Mouse (Mus musculus) neural tube, embryonic 15.5 days (tissue): ENCODE results near the gene Htr1f. TPM values are rescaled to one million over a fixed set of nuclear protein-coding genes. Genes with fewer than 3 reads are reported as not detected.

ENCODE experiments used
- ATAC-seq: fragments of 200-750 bp; cut with Nextera tagmentation; 2 replicates; pipeline ENCODE4 v1.8.0; 2017; ENCODE audit warnings: mild to moderate bottlenecking, moderate TSS enrichment, moderate library complexity; ENCODE audit not compliant: low FRiP score
- H3K27ac ChIP-seq: fragments of 300-500 bp; sonication (generic); replicated peaks from 2 replicates; pipeline ENCODE4 v1.5.1; 2015; ENCODE audit warnings: mild to moderate bottlenecking, inconsistent platforms
- H3K27me3 ChIP-seq: fragments of 300-500 bp; sonication (generic); replicated peaks from 2 replicates; pipeline ENCODE4 v1.6.1; 2015; ENCODE audit warnings: inconsistent platforms
- H3K36me3 ChIP-seq: fragments of 300-500 bp; sonication (generic); 2 replicates; pipeline ENCODE4 v1.6.1; 2015; ENCODE audit warnings: inconsistent platforms
- H3K4me1 ChIP-seq: fragments of 300-500 bp; sonication (generic); 2 replicates; pipeline ENCODE4 v1.6.1; 2015; ENCODE audit warnings: inconsistent platforms
- H3K4me2 ChIP-seq: fragments of 300-500 bp; sonication (generic); 2 replicates; pipeline ENCODE4 v1.6.1; 2015; ENCODE audit warnings: inconsistent platforms, mild to moderate bottlenecking, moderate library complexity
- H3K4me3 ChIP-seq: fragments of 300-500 bp; sonication (generic); replicated peaks from 2 replicates; pipeline ENCODE4 v1.5.1; 2015; ENCODE audit warnings: mild to moderate bottlenecking, inconsistent platforms
- H3K9ac ChIP-seq: fragments of 300-500 bp; sonication (generic); replicated peaks from 2 replicates; pipeline ENCODE4 v1.6.1; 2015; ENCODE audit warnings: mild to moderate bottlenecking, inconsistent platforms
- H3K9me3 ChIP-seq: fragments of 300-500 bp; sonication (generic); replicated peaks from 2 replicates; pipeline ENCODE4 v1.6.1; 2016; ENCODE audit warnings: inconsistent platforms
- WGBS: fragments of 180-500 bp; shearing (Covaris S2); methylation state at CpG from one replicate; pipeline ENCODE4 v1.1.7; 2015; ENCODE audit warnings: mixed read lengths; 5-methylcytosine and 5-hydroxymethylcytosine counted together
- polyA plus RNA-seq: library from polyadenylated mRNA; unstranded; fragments of >200 nt; fragmentation: Nextera tagmentation; extraction: Ambion mirVana; gene quantifications from 2 replicates; pipeline ENCODE4 v1.2.1, GENCODE M21; 2015

Htr1f gene
- polyA plus RNA-seq, 1 experiment from 2014 or later, result 0.99 TPM

GRCm38 (mm10) chr16:65018710-65019109, 86.9 kb downstream of the Htr1f start:
- H3K4me1 ChIP-seq, result no peaks in the 10 kb centered on the region
- ATAC-seq, result no peak
- 95% methylated on average over 1 of the region's 1 CpGs for WGBS
- H3K4me3 ChIP-seq, result no peak overlapping the region
- H3K9me3 ChIP-seq, result no peaks in the 10 kb centered on the region
- H3K9ac ChIP-seq, result no peak overlapping the region
- no peak overlapping the region for H3K27ac ChIP-seq
- H3K27me3 ChIP-seq, result no peaks in the 10 kb centered on the region
- H3K36me3 ChIP-seq, result no peaks in the 10 kb centered on the region
- no peak overlapping the region for H3K4me2 ChIP-seq

- no peaks in the 10 kb centered on the region for H3K36me3 ChIP-seq
- H3K27ac ChIP-seq, result no peak overlapping the region
- no peak overlapping the region for H3K4me2 ChIP-seq
- no peaks in the 10 kb centered on the region for H3K27me3 ChIP-seq
- no peak overlapping the region for H3K4me3 ChIP-seq
- WGBS, result 44% methylated on average over 7 of the region's 7 CpGs
- H3K9ac ChIP-seq, result no peak overlapping the region
- H3K9me3 ChIP-seq, result no peaks in the 10 kb centered on the region
- no peak for ATAC-seq
- no peaks in the 10 kb centered on the region for H3K4me1 ChIP-seq
Measured at GRCm38 (mm10) chr16:65018134-65018533, 87.5 kb downstream of the Htr1f start.

GRCm38 (mm10) chr16:65017566-65017965, 88.1 kb downstream of the Htr1f start:
- no peaks in the 10 kb centered on the region for H3K27me3 ChIP-seq
- no peaks in the 10 kb centered on the region for H3K9me3 ChIP-seq
- H3K9ac ChIP-seq, result no peak overlapping the region
- no peak for ATAC-seq
- WGBS, result 81% methylated on average over 1 of the region's 1 CpGs
- no peak overlapping the region for H3K27ac ChIP-seq
- H3K4me1 ChIP-seq, result no peaks in the 10 kb centered on the region
- H3K36me3 ChIP-seq, result no peaks in the 10 kb centered on the region
- H3K4me2 ChIP-seq, result no peak overlapping the region
- H3K4me3 ChIP-seq, result no peak overlapping the region

- no peak for ATAC-seq
- H3K27ac ChIP-seq, result no peak overlapping the region
- H3K4me1 ChIP-seq, result no peaks in the 10 kb centered on the region
- H3K27me3 ChIP-seq, result no peaks in the 10 kb centered on the region
- no peaks in the 10 kb centered on the region for H3K36me3 ChIP-seq
- H3K4me2 ChIP-seq, result no peak overlapping the region
- H3K4me3 ChIP-seq, result no peak overlapping the region
- WGBS, result 86% methylated on average over 4 of the region's 4 CpGs
- H3K9me3 ChIP-seq, result no peaks in the 10 kb centered on the region
- H3K9ac ChIP-seq, result no peak overlapping the region
Measured at GRCm38 (mm10) chr16:65015241-65015640, 90.4 kb downstream of the Htr1f start.

GRCm38 (mm10) chr16:65001993-65002821, 103.4 kb downstream of the Htr1f start:
- no peak overlapping the region for H3K4me2 ChIP-seq
- H3K27me3 ChIP-seq, result no peaks in the 10 kb centered on the region
- 67% methylated on average over 6 of the region's 6 CpGs for WGBS
- no peak overlapping the region for H3K9ac ChIP-seq
- H3K27ac ChIP-seq, result no peak overlapping the region
- ATAC-seq, result no peak
- H3K4me1 ChIP-seq, result no peaks in the 10 kb centered on the region
- H3K36me3 ChIP-seq, result no peaks in the 10 kb centered on the region
- no peaks in the 10 kb centered on the region for H3K9me3 ChIP-seq
- no peak overlapping the region for H3K4me3 ChIP-seq

- Histone ChIP-seq H3K4me2 (no peak overlapping the region), H3K9ac (no peak overlapping the region), H3K27me3 (no peaks in the 10 kb centered on the region), H3K4me3 (no peak overlapping the region), H3K36me3 (no peaks in the 10 kb centered on the region), H3K9me3 (no peaks in the 10 kb centered on the region), H3K4me1 (no peaks in the 10 kb centered on the region), H3K27ac (no peak overlapping the region)
- ATAC-seq, result no peak
- WGBS, result 82% methylated on average over 3 of the region's 3 CpGs
Measured at GRCm38 (mm10) chr16:64989279-64989800, 116.3 kb downstream of the Htr1f start.

- H3K9ac ChIP-seq, result no peak overlapping the region
- no peak overlapping the region for H3K27ac ChIP-seq
- no peak overlapping the region for H3K4me3 ChIP-seq
- no peaks in the 10 kb centered on the region for H3K4me1 ChIP-seq
- no peaks in the 10 kb centered on the region for H3K27me3 ChIP-seq
- WGBS, result 95% methylated on average over 6 of the region's 6 CpGs
- H3K4me2 ChIP-seq, result no peak overlapping the region
- ATAC-seq, result no peak
- no peaks in the 10 kb centered on the region for H3K36me3 ChIP-seq
- H3K9me3 ChIP-seq, result no peaks in the 10 kb centered on the region
Measured at GRCm38 (mm10) chr16:64987564-64987963, 118.1 kb downstream of the Htr1f start.

GRCm38 (mm10) chr16:64987049-64987448, 118.6 kb downstream of the Htr1f start:
- 82% methylated on average over 2 of the region's 2 CpGs for WGBS
- Histone ChIP-seq H3K4me3 (no peak overlapping the region), H3K4me1 (no peaks in the 10 kb centered on the region), H3K27me3 (no peaks in the 10 kb centered on the region), H3K9me3 (no peaks in the 10 kb centered on the region), H3K36me3 (no peaks in the 10 kb centered on the region), H3K9ac (no peak overlapping the region), H3K4me2 (no peak overlapping the region), H3K27ac (no peak overlapping the region)
- ATAC-seq, result no peak

- H3K4me2 ChIP-seq, result no peak overlapping the region
- no peaks in the 10 kb centered on the region for H3K27me3 ChIP-seq
- WGBS, result 88% methylated on average over 5 of the region's 5 CpGs
Measured at GRCm38 (mm10) chr16:64974636-64975035, 131.0 kb downstream of the Htr1f start.

GRCm38 (mm10) chr16:64973533-64974305, 131.9 kb downstream of the Htr1f start:
- Histone ChIP-seq H3K4me2 (no peak overlapping the region), H3K9ac (no peak overlapping the region), H3K9me3 (no peaks in the 10 kb centered on the region), H3K4me1 (no peaks in the 10 kb centered on the region), H3K27ac (no peak overlapping the region), H3K36me3 (no peaks in the 10 kb centered on the region), H3K4me3 (no peak overlapping the region), H3K27me3 (no peaks in the 10 kb centered on the region)
- WGBS, result 78% methylated on average over 4 of the region's 4 CpGs
- no peak for ATAC-seq

More at GRCm38 (mm10) chr16:64974636-64975035, 131.0 kb downstream of the Htr1f start:
- Histone ChIP-seq H3K4me3 (no peak overlapping the region), H3K9ac (no peak overlapping the region), H3K9me3 (no peaks in the 10 kb centered on the region), H3K4me1 (no peaks in the 10 kb centered on the region), H3K27ac (no peak overlapping the region), H3K36me3 (no peaks in the 10 kb centered on the region)
- no peak for ATAC-seq

- no peak for ATAC-seq
- no peak overlapping the region for H3K27ac ChIP-seq
- no peak overlapping the region for H3K4me3 ChIP-seq
- H3K9me3 ChIP-seq, result no peaks in the 10 kb centered on the region
- WGBS, result 91% methylated on average over 4 of the region's 4 CpGs
- H3K36me3 ChIP-seq, result no peaks in the 10 kb centered on the region
- H3K9ac ChIP-seq, result no peak overlapping the region
- no peaks in the 10 kb centered on the region for H3K4me1 ChIP-seq
- no peaks in the 10 kb centered on the region for H3K27me3 ChIP-seq
- H3K4me2 ChIP-seq, result no peak overlapping the region
Measured at GRCm38 (mm10) chr16:64961690-64962089, 144.0 kb downstream of the Htr1f start.
